Mouse (Mus musculus): ENCODE data around the gene Bpifa3. TPM values are rescaled to one million over a fixed set of nuclear protein-coding genes. Genes with fewer than 3 reads are reported as not detected.
"Not testable (repeated sequence)": the region's sequence is repeated elsewhere in the genome, so short reads cannot be mapped to it uniquely, and the experiment has no call there.

The Bpifa3 gene
- not detected in 2 replicates for polyA plus RNA-seq (2016; fragmentation: Nextera tagmentation; extraction: Ambion mirVana)

DNA sequence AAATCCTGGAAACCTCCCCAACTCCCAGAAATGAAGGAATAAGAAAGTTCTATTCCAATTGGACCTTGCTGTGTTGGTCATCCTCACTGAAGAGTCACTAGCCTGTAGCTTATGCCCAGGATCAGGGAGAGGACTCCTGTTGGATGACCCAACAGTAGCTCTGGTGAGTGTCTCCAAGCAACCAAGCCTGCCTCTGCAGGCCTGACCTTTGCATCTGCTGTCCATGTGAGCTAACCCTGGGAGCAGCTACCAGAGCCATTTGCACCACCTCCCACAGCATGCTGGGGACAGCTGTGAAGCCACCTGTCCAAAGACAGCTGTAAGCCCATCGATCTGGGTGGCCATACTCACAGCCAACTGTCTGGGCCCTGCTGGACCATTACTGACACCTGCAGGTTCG is at the start of gene Bpifa3:
Gene Bpifa3, plus strand, starts transcription at position 217 of the 400 bp plus-strand sequence.
- Histone ChIP-seq H3K9me3 (replicated peaks) (no peaks in the 10 kb centered on the region), H3K27ac (no peak within 1 kb of the TSS), H3K36me3 (no peaks in the 10 kb centered on the region), H3K4me2 (replicated peaks) (no peak within 1 kb of the TSS), H3K27me3 (no peaks in the 10 kb centered on the region), H3K4me3 (no peak within 1 kb of the TSS), H3K9ac (no peak within 1 kb of the TSS), H3K4me1 (no peaks in the 10 kb centered on the region)
- ATAC-seq (ENCODE audit: low FRiP score): no peak
- 70% methylated on average over 2 of the region's 2 CpGs for WGBS

- no peaks in the 10 kb centered on the region for H3K36me3 ChIP-seq
- H3K27me3 ChIP-seq: no peaks in the 10 kb centered on the region
- no peaks in the 10 kb centered on the region for H3K9me3 ChIP-seq (replicated peaks)
- H3K4me1 ChIP-seq: no peaks in the 10 kb centered on the region
- H3K4me3 ChIP-seq: no peak overlapping the region
- ATAC-seq (ENCODE audit: low FRiP score): no peak
- no peak overlapping the region for H3K27ac ChIP-seq
- H3K4me2 ChIP-seq (replicated peaks): no peak overlapping the region
- 47% methylated on average over 1 of the region's 1 CpGs for WGBS
- H3K9ac ChIP-seq: no peak overlapping the region
Measured at GRCm38 (mm10) chr2:154097734-154098133, 32.4 kb upstream of the Bpifa3 start.

- whole genome bisulfite sequencing: 83% methylated on average over 3 of the region's 3 CpGs
- H3K9me3 ChIP-seq (replicated peaks): no peaks in the 10 kb centered on the region
- no peak overlapping the region for H3K9ac ChIP-seq
- no peaks in the 10 kb centered on the region for H3K27me3 ChIP-seq
- no peak overlapping the region for H3K27ac ChIP-seq
- no peak for ATAC-seq (ENCODE audit: low FRiP score)
- H3K36me3 ChIP-seq: no peaks in the 10 kb centered on the region
- no peak overlapping the region for H3K4me2 ChIP-seq (replicated peaks)
- no peak overlapping the region for H3K4me3 ChIP-seq
- no peaks in the 10 kb centered on the region for H3K4me1 ChIP-seq
Measured at GRCm38 (mm10) chr2:154117381-154117780, 12.8 kb upstream of the Bpifa3 start.

DNA sequence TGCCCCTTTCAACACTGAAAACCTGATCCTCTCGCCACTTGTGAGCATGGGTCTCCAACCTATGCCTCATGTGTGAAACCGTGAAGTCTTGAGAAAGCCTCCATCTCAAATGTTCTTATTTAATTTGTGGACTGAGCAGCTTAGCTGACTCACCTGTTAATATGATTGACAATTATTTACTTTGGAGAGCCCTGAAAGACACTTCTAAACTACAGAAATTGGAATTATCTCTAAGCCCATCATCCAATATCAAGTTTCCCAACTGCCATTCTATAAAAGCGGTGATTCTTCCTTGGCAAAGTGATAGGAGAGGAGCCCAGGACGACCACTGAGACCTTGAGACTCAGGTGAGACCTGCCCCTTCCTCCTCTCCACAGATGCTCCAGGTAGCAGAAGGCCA is 12.4 kb downstream of the Bpifa3 start, which contains the start of gene Bpifa1:
Gene Bpifa1, plus strand, starts transcription at position 301 of the 400 bp plus-strand sequence.
- Histone ChIP-seq H3K27ac (no peak within 1 kb of the TSS), H3K27me3 (no peaks in the 10 kb centered on the region), H3K9me3 (replicated peaks) (no peaks in the 10 kb centered on the region), H3K4me2 (replicated peaks) (no peak within 1 kb of the TSS), H3K4me3 (no peak within 1 kb of the TSS), H3K4me1 (no peaks in the 10 kb centered on the region), H3K9ac (no peak within 1 kb of the TSS), H3K36me3 (no peaks in the 10 kb centered on the region)
- WGBS: 80% methylated on average over 4 of the region's 4 CpGs
- ATAC-seq (ENCODE audit: low FRiP score): no peak

GRCm38 (mm10) chr2:154143735-154144134 is 13.6 kb downstream of the Bpifa3 start:
- no peak for ATAC-seq (ENCODE audit: low FRiP score)
- H3K4me2 ChIP-seq (replicated peaks): no peak overlapping the region
- no peaks in the 10 kb centered on the region for H3K4me1 ChIP-seq
- WGBS: 69% methylated on average over 3 of the region's 3 CpGs
- no peak overlapping the region for H3K4me3 ChIP-seq
- H3K9me3 ChIP-seq (replicated peaks): no peaks in the 10 kb centered on the region
- H3K9ac ChIP-seq: no peak overlapping the region
- no peaks in the 10 kb centered on the region for H3K27me3 ChIP-seq
- no peaks in the 10 kb centered on the region for H3K36me3 ChIP-seq
- no peak overlapping the region for H3K27ac ChIP-seq

DNA sequence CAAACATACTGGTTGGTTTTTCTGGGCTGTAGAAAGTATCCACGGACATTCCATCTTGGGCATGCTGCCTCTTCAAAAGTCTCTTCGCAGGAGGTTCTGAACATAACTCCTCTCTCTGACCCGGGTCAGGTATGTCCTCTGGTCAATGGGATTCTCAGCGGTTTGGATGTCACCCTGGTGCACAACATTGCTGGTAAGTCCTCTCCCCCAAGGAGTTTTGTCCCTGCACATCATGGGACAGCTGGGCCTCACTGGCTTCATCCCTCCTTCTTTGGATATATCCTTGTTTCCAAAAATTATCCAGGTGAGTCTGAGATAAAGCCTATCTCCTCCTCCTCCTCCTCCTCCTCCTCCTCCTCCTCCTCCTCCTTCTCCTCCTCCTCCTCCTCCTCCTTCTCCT is 17.4 kb downstream of the Bpifa3 start:
- Histone ChIP-seq H3K36me3 (no peaks in the 10 kb centered on the region), H3K4me2 (replicated peaks) (no peak overlapping the region), H3K9me3 (replicated peaks) (no peaks in the 10 kb centered on the region), H3K27ac (no peak overlapping the region), H3K27me3 (no peaks in the 10 kb centered on the region), H3K4me1 (no peaks in the 10 kb centered on the region), H3K4me3 (no peak overlapping the region), H3K9ac (no peak overlapping the region)
- WGBS: 79% methylated on average over 4 of the region's 4 CpGs
- ATAC-seq (ENCODE audit: low FRiP score): no peak

DNA sequence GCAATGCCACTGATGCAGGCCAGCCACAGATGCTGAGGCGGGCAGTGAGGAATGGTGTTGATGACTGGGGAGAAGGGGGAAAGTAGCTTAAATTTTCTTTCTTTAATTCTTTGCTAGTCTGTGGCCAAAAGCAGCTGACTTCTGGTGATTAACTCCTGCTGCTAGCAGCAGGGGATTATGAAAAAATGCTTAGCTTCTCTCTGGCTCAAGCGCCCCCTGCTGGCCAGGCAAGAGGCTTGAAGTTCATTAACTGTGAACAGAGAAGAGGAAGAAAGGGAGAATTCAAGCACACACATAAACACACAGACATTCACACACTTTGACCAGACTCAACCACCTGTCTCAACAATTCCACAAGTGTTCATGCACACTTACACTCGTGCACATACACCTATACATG is 28.3 kb downstream of the Bpifa3 start:
- H3K4me3 ChIP-seq: no peak overlapping the region
- no peak overlapping the region for H3K4me2 ChIP-seq (replicated peaks)
- 40% methylated on average over 3 of the region's 3 CpGs for WGBS
- 0 out of 2 replicates have a peak, but pooled peaks cover 3% of the 10 kb centered on the region for H3K9me3 ChIP-seq (replicated peaks)
- H3K27ac ChIP-seq: no peak overlapping the region
- no peaks in the 10 kb centered on the region for H3K27me3 ChIP-seq
- H3K9ac ChIP-seq: no peak overlapping the region
- ATAC-seq (ENCODE audit: low FRiP score): no peak
- no peaks in the 10 kb centered on the region for H3K4me1 ChIP-seq
- H3K36me3 ChIP-seq: no peaks in the 10 kb centered on the region

GRCm38 (mm10) chr2:154162307-154162706 is 32.2 kb downstream of the Bpifa3 start, which contains the start of gene Bpifa5:
TSS of gene Bpifa5 (plus strand) at chr2:154162607.
- no peak for ATAC-seq (ENCODE audit: low FRiP score)

DNA sequence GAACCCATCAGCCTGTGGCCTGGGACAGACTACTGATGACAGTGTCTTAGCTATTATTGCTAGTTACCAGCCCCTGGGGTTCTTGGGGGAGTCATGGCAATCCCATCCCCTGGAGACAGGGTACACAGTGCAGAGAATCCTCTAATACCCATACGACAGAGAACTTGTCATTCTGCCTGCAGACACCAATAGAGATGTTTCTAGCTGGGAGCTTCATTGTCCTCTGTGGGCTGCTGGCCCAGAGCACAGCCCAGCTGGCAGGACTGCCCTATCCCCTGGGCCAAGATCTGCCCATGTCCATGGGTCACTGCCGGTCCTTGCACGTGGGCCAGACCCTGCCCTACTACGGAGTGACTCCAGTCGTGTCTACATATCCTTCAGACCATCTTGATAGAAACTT is 33.2 kb downstream of the Bpifa3 start:
- H3K27ac ChIP-seq: no peak overlapping the region
- WGBS: 89% methylated on average over 5 of the region's 5 CpGs
- no peak overlapping the region for H3K4me3 ChIP-seq
- ATAC-seq (ENCODE audit: low FRiP score): no peak
- H3K4me2 ChIP-seq (replicated peaks): no peak overlapping the region
- H3K36me3 ChIP-seq: no peaks in the 10 kb centered on the region
- no peaks in the 10 kb centered on the region for H3K4me1 ChIP-seq
- no peak overlapping the region for H3K9ac ChIP-seq
- H3K9me3 ChIP-seq (replicated peaks): 0 out of 2 replicates have a peak, but pooled peaks cover 3% of the 10 kb centered on the region
- H3K27me3 ChIP-seq: no peaks in the 10 kb centered on the region

More at GRCm38 (mm10) chr2:154162307-154162706, 32.2 kb downstream of the Bpifa3 start, which contains the start of gene Bpifa5:
- H3K36me3 ChIP-seq: no peaks in the 10 kb centered on the region
- no peak within 1 kb of the TSS for H3K27ac ChIP-seq
- no peak within 1 kb of the TSS for H3K9ac ChIP-seq
- no peaks in the 10 kb centered on the region for H3K27me3 ChIP-seq
- H3K4me2 ChIP-seq (replicated peaks): no peak within 1 kb of the TSS
- no peaks in the 10 kb centered on the region for H3K4me1 ChIP-seq
- no peak within 1 kb of the TSS for H3K4me3 ChIP-seq
- H3K9me3 ChIP-seq (replicated peaks): 0 out of 2 replicates have a peak, but pooled peaks cover 3% of the 10 kb centered on the region
- 84% methylated on average over 8 of the region's 8 CpGs for WGBS

- Histone ChIP-seq H3K36me3 (no peaks in the 10 kb centered on the region), H3K4me3 (no peak overlapping the region), H3K9ac (no peak overlapping the region), H3K9me3 (replicated peaks) (no peaks in the 10 kb centered on the region), H3K4me2 (replicated peaks) (no peak overlapping the region), H3K27me3 (no peaks in the 10 kb centered on the region), H3K4me1 (no peaks in the 10 kb centered on the region), H3K27ac (no peak overlapping the region)
- 65% methylated on average over 3 of the region's 3 CpGs for WGBS
- ATAC-seq (ENCODE audit: low FRiP score): no peak
Measured at GRCm38 (mm10) chr2:154169172-154169571, 39.0 kb downstream of the Bpifa3 start.

GRCm38 (mm10) chr2:154171621-154172020 is 41.5 kb downstream of the Bpifa3 start:
- WGBS: 76% methylated on average over 6 of the region's 6 CpGs
- no peak for ATAC-seq (ENCODE audit: low FRiP score)

GRCm38 (mm10) chr2:154173313-154173712 is 43.2 kb downstream of the Bpifa3 start:
- Histone ChIP-seq H3K4me2 (replicated peaks) (no peak overlapping the region), H3K36me3 (no peaks in the 10 kb centered on the region), H3K27me3 (no peaks in the 10 kb centered on the region), H3K9ac (no peak overlapping the region), H3K27ac (no peak overlapping the region), H3K9me3 (replicated peaks) (no peaks in the 10 kb centered on the region), H3K4me3 (no peak overlapping the region), H3K4me1 (no peaks in the 10 kb centered on the region)
- ATAC-seq (ENCODE audit: low FRiP score): no peak
- 50% methylated on average over 1 of the region's 1 CpGs for WGBS

More at GRCm38 (mm10) chr2:154171621-154172020, 41.5 kb downstream of the Bpifa3 start:
- no peak overlapping the region for H3K27ac ChIP-seq
- H3K9ac ChIP-seq: no peak overlapping the region
- no peaks in the 10 kb centered on the region for H3K27me3 ChIP-seq
- no peaks in the 10 kb centered on the region for H3K4me1 ChIP-seq
- H3K4me2 ChIP-seq (replicated peaks): no peak overlapping the region
- H3K36me3 ChIP-seq: no peaks in the 10 kb centered on the region
- H3K9me3 ChIP-seq (replicated peaks): no peaks in the 10 kb centered on the region
- no peak overlapping the region for H3K4me3 ChIP-seq

DNA sequence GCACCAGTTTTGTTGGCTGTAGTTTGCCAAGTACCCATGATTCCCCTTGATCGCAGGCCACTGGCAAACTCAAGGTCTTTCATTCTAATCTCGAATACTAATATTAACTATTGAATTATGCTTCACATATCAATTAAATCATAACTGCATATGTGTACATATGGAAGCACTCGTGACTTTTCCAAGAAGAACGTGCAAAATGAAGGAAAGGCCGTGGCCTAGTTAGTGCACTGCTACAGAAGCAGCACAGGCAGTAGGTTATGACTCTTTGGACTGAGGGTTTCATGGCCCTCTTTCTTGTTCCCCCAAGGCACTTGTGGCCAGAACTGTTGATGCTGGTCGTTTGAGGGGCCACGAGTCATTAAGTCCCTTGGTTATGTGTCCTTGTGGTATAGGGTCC is 51.8 kb downstream of the Bpifa3 start:
- H3K4me2 ChIP-seq (replicated peaks); H3K36me3 ChIP-seq; H3K9ac ChIP-seq; H3K27me3 ChIP-seq; H3K4me1 ChIP-seq; ATAC-seq (ENCODE audit: low FRiP score); H3K4me3 ChIP-seq; H3K27ac ChIP-seq; H3K9me3 ChIP-seq (replicated peaks): not testable (repeated sequence)
- 90% methylated on average over 7 of the region's 7 CpGs for WGBS
